Mouse (Mus musculus) forebrain, embryonic 10.5 days (tissue): ENCODE results near the gene Sf3a2. TPM values are rescaled to one million over a fixed set of nuclear protein-coding genes. Genes with fewer than 3 reads are reported as not detected.
"Not testable (repeated sequence)": the region's sequence is repeated elsewhere in the genome, so short reads cannot be mapped to it uniquely, and the experiment has no call there.

Source experiments
- DNase-seq: peaks from one replicate; pipeline ENCODE4 v3.0.0-alpha.2; 2017; ENCODE audit warnings: low spot score; ENCODE audit errors: extremely low spot score
- H3K27ac ChIP-seq: fragments of 300-500 bp; sonication (generic); 2 replicates; pipeline ENCODE4 v1.5.1; 2016; ENCODE audit warnings: mild to moderate bottlenecking
- H3K27me3 ChIP-seq: fragments of 300-500 bp; sonication (generic); 2 replicates; pipeline ENCODE4 v1.6.1; 2016; ENCODE audit warnings: mild to moderate bottlenecking; ENCODE audit not compliant: poor library complexity, severe bottlenecking
- H3K36me3 ChIP-seq: fragments of 300-500 bp; sonication (generic); replicated peaks from 2 replicates; pipeline ENCODE4 v1.6.1; 2016; ENCODE audit warnings: mild to moderate bottlenecking, moderate library complexity
- H3K4me1 ChIP-seq: fragments of 300-500 bp; sonication (generic); 2 replicates; pipeline ENCODE4 v1.6.1; 2016
- H3K4me3 ChIP-seq: fragments of 300-500 bp; sonication (generic); 2 replicates; pipeline ENCODE4 v1.5.1; 2016; ENCODE audit warnings: mild to moderate bottlenecking, moderate library complexity
- H3K9me3 ChIP-seq: fragments of 300-500 bp; sonication (generic); 2 replicates; pipeline ENCODE4 v1.6.1; 2016; ENCODE audit warnings: mild to moderate bottlenecking, moderate library complexity
- whole genome bisulfite sequencing: fragments of 180-500 bp; shearing (Covaris S2); methylation state at CpG from one replicate; pipeline ENCODE4 v1.1.7; 2016; 5-methylcytosine and 5-hydroxymethylcytosine counted together
- polyA plus RNA-seq: library from polyadenylated mRNA; unstranded; fragments of >200 nt; fragmentation: Nextera tagmentation; extraction: Ambion mirVana; gene quantifications from 2 replicates; pipeline ENCODE4 v1.2.1, GENCODE M21; 2016

The Sf3a2 gene
- polyA plus RNA-seq, 1 experiment from 2014 or later, result 110 TPM

GRCm38 (mm10) chr10:80823847-80824643 lies 26.0 kb downstream of the Sf3a2 start:
- WGBS, result 77% methylated on average over 8 of the region's 8 CpGs
- no peak for DNase-seq
- H3K36me3 ChIP-seq, result peaks cover 11% of the 10 kb centered on the region
- no peaks in the 10 kb centered on the region for H3K9me3 ChIP-seq
- no peaks in the 10 kb centered on the region for H3K27me3 ChIP-seq
- peaks cover 24% of the 10 kb centered on the region for H3K4me1 ChIP-seq
- H3K27ac ChIP-seq, result no peak overlapping the region
- H3K4me3 ChIP-seq, result no peak overlapping the region

DNA sequence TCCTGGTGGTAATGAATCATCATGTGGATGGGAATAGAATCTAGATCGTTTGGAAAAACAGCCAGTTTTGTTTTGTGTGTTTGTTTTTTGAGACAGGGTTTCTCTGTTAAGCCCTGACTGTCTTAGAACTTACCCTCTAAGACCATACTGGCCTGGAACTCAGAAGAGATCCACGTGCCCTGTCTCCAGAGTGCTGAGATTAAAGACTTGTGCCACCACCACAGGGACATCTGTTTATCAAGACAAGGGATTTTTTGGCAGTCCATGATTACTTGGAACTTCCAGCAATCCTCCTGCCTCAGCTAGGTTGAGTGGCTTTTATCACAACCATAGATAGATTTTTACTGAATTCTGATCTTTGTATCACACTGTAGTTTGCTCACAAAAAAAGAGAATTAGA lies 26.8 kb downstream of the Sf3a2 start:
- Histone ChIP-seq H3K27me3 (no peaks in the 10 kb centered on the region), H3K36me3 (peaks cover 19% of the 10 kb centered on the region), H3K4me1 (peaks cover 32% of the 10 kb centered on the region), H3K9me3 (no peaks in the 10 kb centered on the region), H3K27ac (no peak overlapping the region), H3K4me3 (no peak overlapping the region)
- 85% methylated on average over 2 of the region's 2 CpGs for WGBS
- DNase-seq, result no peak

DNA sequence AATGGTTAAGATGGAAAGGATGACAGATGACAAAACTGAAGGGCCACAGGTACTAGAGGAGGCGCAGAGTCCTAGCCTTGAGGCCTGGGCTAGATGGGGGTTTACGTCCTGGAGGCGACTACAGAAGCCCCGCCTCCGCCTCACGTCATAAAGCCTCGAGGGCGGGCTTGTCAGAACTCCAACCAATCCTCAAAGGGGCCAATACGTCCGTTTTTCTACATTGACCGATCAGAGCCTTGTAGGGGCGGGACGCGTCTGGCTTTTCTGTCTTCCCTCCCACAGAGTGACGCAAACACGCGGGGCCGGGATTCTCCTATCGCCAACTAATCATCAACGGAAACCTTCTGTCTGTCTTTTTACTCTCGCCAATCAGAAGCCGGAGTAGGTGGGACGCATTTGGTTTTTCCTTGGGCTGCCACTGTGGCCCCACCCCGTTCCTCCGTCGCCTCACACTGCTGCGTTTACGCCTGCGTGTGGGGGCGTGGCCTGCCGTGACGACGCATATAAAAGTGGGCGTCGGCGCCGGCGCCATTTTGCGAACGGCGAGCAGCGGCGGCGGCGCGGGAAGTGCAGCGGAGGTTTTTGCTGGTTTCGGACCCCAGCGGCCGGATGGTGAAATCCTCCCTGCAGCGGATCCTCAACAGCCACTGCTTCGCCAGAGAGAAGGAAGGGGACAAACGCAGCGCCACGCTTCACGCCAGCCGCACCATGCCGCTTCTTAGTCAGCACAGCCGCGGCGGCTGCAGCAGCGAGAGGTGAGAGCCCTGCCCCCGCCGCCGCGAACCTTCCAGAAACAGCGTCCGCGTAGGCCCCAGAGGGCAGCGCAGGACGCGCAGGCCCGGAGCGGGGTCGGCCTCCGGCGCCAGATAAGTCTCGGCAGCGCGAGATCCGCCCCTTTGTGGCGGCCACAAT lies 28.4 kb downstream of the Sf3a2 start, which contains the start of gene Oaz1:
TSS of gene Oaz1 (plus strand) at position 506 of the 912 bp plus-strand sequence.
- WGBS, result under 1% methylated on average over 82 of the region's 82 CpGs
- H3K27me3 ChIP-seq, result no peaks in the 10 kb centered on the region
- peaks cover 47% of the 10 kb centered on the region for H3K4me1 ChIP-seq
- peak within 1 kb of the TSS; percentile 88 for H3K4me3 ChIP-seq
- H3K36me3 ChIP-seq, result peaks cover 33% of the 10 kb centered on the region
- H3K27ac ChIP-seq, result peak within 1 kb of the TSS; percentile 95
- no peaks in the 10 kb centered on the region for H3K9me3 ChIP-seq
- DNase-seq, result peak; percentile 99

DNA sequence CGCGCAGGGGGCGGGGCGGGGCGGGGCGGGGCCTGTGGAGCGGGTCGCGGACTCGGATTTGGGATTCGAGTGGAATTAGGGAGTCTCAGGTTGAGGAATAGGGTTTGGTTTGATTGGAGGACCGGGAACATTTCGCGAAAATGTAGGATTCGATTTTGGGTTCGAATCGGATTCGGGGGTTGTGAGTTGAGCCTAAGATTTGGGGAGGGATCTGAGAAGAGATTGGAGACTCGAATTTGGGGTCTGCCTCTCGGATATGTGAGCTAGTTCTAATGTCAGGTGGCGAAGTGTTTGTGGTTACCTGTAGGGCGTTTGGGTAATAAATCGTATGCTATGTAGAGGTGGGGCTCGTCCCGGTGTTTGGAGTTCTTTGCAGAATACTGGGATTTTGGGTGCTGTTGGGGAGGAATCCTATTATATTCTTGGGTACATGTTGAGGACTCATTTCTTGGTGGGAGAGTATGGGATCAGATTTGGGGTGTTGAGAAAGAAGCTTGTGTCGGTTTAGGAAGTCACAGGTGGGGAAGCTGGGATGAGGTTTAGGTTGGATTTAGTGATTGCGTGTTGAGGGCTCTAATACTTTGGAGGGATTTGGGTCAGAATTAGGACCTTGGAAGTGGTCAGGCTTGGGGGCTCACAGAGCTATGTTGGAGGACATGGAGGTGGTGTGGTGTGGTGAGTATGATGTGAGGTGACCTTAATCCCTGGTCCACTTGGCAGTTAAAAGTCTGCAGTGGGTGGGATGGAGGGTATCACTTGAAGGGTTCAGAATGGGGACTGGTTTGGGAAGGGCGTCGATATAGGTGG lies 29.3 kb downstream of the Sf3a2 start:
- H3K27me3 ChIP-seq, result 0 out of 2 replicates have a peak, but pooled peaks cover under 1% of the 10 kb centered on the region
- H3K4me3 ChIP-seq, result peak overlapping the region; percentile 88
- peaks cover 56% of the 10 kb centered on the region for H3K4me1 ChIP-seq
- peaks cover 33% of the 10 kb centered on the region for H3K36me3 ChIP-seq
- no peaks in the 10 kb centered on the region for H3K9me3 ChIP-seq
- WGBS, result 11% methylated on average over 27 of the region's 29 CpGs
- H3K27ac ChIP-seq, result peak overlapping the region; percentile 95
- no peak for DNase-seq

- Histone ChIP-seq H3K9me3 (no peaks in the 10 kb centered on the region), H3K36me3 (peaks cover 33% of the 10 kb centered on the region), H3K4me1 (peaks cover 63% of the 10 kb centered on the region), H3K4me3 (peak overlapping the region; percentile 88), H3K27me3 (peaks cover 7% of the 10 kb centered on the region), H3K27ac (no peak overlapping the region)
- DNase-seq, result no peak
- WGBS, result 92% methylated on average over 10 of the region's 10 CpGs
Measured at GRCm38 (mm10) chr10:80827870-80828420, 29.9 kb downstream of the Sf3a2 start.

- Histone ChIP-seq H3K4me3 (peak overlapping the region; percentile 88; the same call in 1 of the 2 replicates), H3K27me3 (peaks cover 13% of the 10 kb centered on the region), H3K4me1 (peaks cover 69% of the 10 kb centered on the region), H3K36me3 (peaks cover 35% of the 10 kb centered on the region)
- H3K9me3 ChIP-seq, H3K27ac ChIP-seq, DNase-seq: not testable (repeated sequence)
- 88% methylated on average over 9 of the region's 9 CpGs for WGBS
Measured at GRCm38 (mm10) chr10:80828587-80828986, 30.6 kb downstream of the Sf3a2 start.

DNA sequence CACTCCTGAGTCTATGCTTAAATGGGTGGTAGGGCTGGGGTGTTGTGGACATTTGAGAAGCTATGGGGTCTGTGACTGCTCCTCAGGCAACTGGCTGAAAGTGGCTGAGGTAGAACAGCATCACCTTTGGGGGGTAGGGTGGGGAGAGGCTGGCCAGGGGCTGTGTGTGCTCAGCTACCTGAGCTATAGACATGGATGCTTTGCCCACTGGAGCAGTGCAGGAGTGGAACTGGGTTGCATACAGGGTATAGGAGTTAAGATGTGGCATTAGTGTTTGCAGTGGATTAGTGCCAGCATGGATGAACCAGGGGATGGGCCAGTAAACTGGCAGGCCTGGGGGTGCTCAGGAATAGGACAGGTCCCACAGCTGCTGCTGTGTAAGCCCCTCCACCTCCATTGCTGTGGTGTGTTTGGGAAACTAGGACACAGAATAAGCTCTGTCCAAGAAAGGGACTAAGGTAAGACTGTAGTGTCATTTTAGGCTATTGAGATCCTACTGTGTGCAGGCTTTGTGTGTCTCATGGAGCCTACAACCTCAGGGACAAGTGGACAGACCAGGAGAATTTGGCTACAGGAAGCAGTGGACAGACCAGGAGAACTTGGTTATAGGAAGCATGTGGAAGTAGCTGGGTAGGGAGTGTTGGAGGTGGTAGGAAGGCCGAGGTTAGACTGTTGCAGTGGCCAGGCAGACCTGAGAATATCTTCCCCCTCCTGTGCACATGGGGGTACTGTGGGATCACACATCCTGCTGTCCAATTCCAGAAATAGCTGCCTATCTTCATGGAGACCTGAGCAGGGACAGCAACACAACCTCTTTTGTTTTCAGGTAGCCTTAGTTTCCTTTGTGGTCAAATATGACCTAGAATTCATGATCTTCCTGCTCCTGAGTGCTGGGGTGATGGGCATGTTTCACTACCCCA lies 31.6 kb downstream of the Sf3a2 start:
- Histone ChIP-seq H3K4me3 (peak overlapping the region; percentile 20; the same call in 1 of the 2 replicates), H3K9me3 (peaks cover 5% of the 10 kb centered on the region), H3K36me3 (peaks cover 42% of the 10 kb centered on the region), H3K27me3 (peaks cover 24% of the 10 kb centered on the region), H3K4me1 (peaks cover 73% of the 10 kb centered on the region), H3K27ac (no peak overlapping the region)
- DNase-seq, result no peak
- 63% methylated on average over 1 of the region's 1 CpGs for WGBS

GRCm38 (mm10) chr10:80831136-80831535 lies 33.1 kb downstream of the Sf3a2 start:
- Histone ChIP-seq H3K27me3 (peaks cover 39% of the 10 kb centered on the region), H3K4me3 (peak overlapping the region; percentile 16; the same call in 1 of the 2 replicates), H3K36me3 (peaks cover 50% of the 10 kb centered on the region), H3K9me3 (peaks cover 18% of the 10 kb centered on the region), H3K27ac (no peak overlapping the region), H3K4me1 (peaks cover 78% of the 10 kb centered on the region)
- DNase-seq, result peak; percentile 85
- WGBS, result 3% methylated on average over 9 of the region's 9 CpGs

DNA sequence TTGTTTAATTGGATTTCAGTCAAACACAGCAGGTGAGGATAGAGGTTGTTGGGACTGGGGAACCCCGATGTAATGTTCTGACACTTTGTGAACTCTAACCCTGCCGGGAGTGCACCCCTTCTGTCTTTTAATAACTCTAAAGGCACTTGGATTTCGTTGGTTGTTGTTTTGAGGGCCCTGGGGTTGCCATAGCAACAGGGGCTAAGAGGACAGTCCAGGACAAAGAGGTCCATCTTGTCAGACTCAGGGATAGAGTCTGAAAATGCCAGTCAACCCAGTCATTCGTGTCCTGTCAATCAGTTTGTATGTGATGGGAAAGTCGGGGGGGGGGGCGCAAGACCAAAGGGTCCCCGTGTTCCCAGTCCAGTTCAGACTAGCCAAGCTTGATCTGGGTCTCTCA lies 34.8 kb downstream of the Sf3a2 start:
- H3K4me3 ChIP-seq, result no peak overlapping the region
- peaks cover 18% of the 10 kb centered on the region for H3K9me3 ChIP-seq
- WGBS, result 71% methylated on average over 7 of the region's 7 CpGs
- peaks cover 56% of the 10 kb centered on the region for H3K27me3 ChIP-seq
- no peak for DNase-seq
- H3K4me1 ChIP-seq, result peaks cover 84% of the 10 kb centered on the region
- H3K36me3 ChIP-seq, result peaks cover 49% of the 10 kb centered on the region
- H3K27ac ChIP-seq, result no peak overlapping the region

- H3K27me3 ChIP-seq, result peaks cover 72% of the 10 kb centered on the region
- 67% methylated on average over 30 of the region's 30 CpGs for WGBS
- peaks cover 18% of the 10 kb centered on the region for H3K9me3 ChIP-seq
- H3K27ac ChIP-seq, result no peak overlapping the region; the same call in 1 of the 2 replicates
- H3K36me3 ChIP-seq, result peaks cover 23% of the 10 kb centered on the region
- no peak for DNase-seq
- H3K4me1 ChIP-seq, result peaks cover 73% of the 10 kb centered on the region
- peak overlapping the region; percentile 9; the same call in 1 of the 2 replicates for H3K4me3 ChIP-seq
Measured at GRCm38 (mm10) chr10:80835617-80836016, 37.6 kb downstream of the Sf3a2 start.

DNA sequence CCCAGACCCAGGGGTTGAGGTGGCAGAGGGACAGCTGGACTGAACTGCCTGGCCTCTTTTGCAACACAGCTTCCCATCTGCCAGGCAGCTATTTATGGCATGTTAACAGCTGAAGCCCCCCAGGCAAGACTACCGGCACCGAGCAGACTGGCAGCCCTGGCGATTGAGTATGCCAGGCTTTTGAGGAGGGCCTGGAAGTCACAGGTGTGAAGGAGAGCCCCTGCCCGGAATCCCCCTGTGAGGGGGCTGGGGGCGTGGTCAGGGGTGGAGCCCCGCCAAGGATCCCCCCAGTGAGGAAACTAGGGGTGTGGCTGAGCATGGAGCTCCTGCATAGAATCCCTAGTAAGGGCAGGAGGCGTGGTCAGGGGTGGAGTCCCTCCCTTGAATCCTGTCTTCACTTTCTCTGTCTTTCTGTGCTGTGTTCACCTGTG lies 39.0 kb downstream of the Sf3a2 start:
- Histone ChIP-seq H3K27ac (no peak overlapping the region), H3K4me3 (no peak overlapping the region), H3K36me3 (peaks cover 17% of the 10 kb centered on the region), H3K4me1 (peaks cover 73% of the 10 kb centered on the region), H3K9me3 (peaks cover 18% of the 10 kb centered on the region), H3K27me3 (peaks cover 85% of the 10 kb centered on the region)
- 64% methylated on average over 7 of the region's 7 CpGs for WGBS
- no peak for DNase-seq
